Mouse (Mus musculus) liver, adult 2 months (tissue): ENCODE results near the gene Psmb11.
"Not testable (repeated sequence)": the region's sequence is repeated elsewhere in the genome, so short reads cannot be mapped to it uniquely, and the experiment has no call there.

ENCODE experiments used
- CTCF ChIP-seq: fragments of 200-500 bp; IDR thresholded peaks from 2 replicates; pipeline ENCODE4 v1.5.1; 2011; ENCODE audit warnings: low read depth, low read length, control low read depth
- POLR2A ChIP-seq: fragments of 200-500 bp; IDR thresholded peaks from 2 replicates; pipeline ENCODE4 v1.6.1; 2011; ENCODE audit warnings: low read length, control low read depth; ENCODE audit not compliant: insufficient read depth; ENCODE audit errors: extremely low read depth

DNA sequence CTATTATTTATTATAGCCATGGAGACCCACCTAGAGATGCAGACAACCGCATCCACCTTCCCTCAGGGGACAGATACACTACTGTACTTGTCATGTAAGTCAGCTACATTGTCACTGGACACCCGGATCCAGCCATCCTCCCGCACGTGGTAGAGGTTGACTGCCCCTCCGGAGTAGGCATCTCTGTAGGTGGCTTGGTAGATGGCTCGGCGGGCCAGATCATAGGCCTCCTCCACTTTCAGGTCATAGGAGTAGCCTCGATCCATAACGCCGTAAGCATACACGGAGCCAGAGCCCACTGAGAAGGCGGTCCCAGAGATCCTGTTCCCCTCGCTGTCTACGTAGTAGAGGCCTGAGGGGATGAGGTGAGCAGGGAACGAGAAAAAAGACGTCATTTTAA is 7.1 kb upstream of the Psmb11 start:
- not testable (repeated sequence) for TF ChIP-seq CTCF, POLR2A
